Mouse (Mus musculus) kidney, postnatal 25 days (tissue): ENCODE data around the gene Dmpk.

Experiments used
- DNase-seq, 2 experiments: peaks; one replicate each; pipeline ENCODE4 v3.0.0; 2021; ENCODE audit warnings: mixed read lengths in 2 of 2

Dmpk gene

GRCm38 (mm10) chr7:19075723-19076585 is 7.7 kb upstream of the Dmpk start, which contains the start of gene Dmwd:
Gene Dmwd, plus strand, starts transcription at chr7:19076227.
- DNase-seq: peak; percentile 97 to 98

DNA sequence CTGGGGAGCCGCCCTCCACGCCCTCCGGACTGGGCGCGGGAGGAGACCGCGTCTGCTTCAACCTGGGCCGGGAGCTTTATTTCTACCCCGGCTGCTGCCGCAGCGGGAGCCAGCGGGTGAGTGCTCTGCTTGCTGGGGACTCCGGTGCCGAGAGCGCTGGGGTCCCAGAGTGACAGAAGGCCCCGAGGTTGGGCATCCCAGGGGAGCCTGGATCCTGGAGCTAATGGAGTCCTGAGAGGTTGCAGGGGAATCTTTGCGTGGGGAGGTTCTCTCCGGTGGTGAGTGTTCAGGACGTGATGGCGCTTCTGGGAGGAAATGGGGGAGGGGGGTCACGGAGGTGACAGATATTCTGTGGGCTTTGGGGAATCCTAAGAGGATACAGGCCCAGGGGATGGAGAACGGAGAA is 7.1 kb upstream of the Dmpk start:
- DNase-seq: peak in 1 of 2 experiments; percentile 51

GRCm38 (mm10) chr7:19077761-19078160 is 5.9 kb upstream of the Dmpk start:
- peak in 1 of 2 experiments; percentile 47 for DNase-seq

DNA sequence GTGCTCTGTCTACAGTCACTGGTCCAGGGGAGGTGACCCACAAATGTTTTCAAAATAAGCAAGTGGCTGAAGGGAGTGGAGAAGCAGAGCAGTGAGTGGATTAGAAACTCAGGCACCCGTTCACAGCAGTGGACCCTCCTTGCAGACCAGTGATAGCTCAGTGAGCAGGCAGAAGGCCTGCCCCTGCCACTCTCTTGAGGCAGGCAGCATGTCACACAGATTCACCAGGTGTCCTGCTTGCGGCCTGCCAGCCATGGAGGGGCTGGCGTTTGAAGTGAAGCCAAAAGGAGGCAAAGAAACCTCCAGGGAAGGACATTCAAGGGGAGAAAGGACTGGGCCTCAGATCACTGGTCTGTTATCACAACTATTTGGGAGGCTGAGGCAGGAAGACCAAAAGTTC is 4.9 kb upstream of the Dmpk start:
- no peak for DNase-seq

DNA sequence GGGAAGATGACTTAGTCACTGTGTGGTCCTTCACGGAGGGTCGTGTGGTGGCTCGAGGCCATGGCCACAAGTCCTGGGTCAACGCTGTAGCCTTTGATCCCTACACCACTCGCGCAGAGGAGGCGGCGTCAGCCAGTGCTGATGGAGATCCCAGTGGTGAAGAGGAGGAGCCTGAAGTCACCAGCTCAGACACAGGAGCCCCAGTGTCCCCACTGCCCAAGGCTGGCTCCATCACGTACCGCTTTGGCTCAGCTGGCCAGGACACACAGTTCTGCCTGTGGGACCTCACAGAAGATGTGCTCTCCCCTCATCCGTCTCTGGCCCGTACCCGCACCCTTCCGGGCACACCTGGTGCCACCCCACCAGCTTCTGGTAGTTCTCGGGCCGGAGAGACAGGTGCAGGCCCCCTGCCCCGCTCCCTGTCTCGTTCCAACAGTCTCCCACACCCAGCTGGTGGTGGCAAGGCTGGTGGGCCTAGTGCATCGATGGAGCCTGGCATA is 3.1 kb upstream of the Dmpk start:
- DNase-seq: peak in 1 of 2 experiments; percentile 41

- no peak for DNase-seq
Observed at GRCm38 (mm10) chr7:19082171-19082570, 1.5 kb upstream of the Dmpk start.

GRCm38 (mm10) chr7:19083096-19083495 is 553 bp upstream of the Dmpk start:
- DNase-seq: peak; percentile 40 to 57

DNA sequence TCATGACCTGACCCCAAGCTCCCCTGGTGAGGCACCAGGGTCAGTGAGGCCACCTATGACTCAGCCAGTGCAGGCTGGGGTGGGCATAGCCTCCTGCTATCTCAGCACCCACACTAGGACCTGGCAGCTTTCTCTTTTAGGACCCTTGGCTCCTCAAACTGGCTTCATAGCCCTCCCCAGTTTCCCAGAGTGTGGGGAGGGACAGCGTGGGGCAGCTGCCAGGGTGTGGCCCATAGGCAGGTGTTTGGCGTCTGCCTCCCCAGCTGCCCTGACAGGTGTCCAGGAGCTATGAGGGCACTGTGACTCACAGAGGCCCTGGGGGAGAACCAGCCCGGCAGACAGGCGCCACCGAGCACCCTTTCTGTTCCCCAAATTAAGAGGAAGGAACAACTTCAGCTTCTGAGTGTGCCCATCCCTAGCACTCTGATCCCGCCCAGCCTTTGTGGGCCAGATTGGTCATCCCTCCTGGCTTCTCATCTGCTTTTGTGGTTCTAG is 675 bp downstream of the Dmpk start:
- DNase-seq: peak in 1 of 2 experiments; percentile 39

- DNase-seq: peak in 1 of 2 experiments; percentile 36
Observed at GRCm38 (mm10) chr7:19084921-19085473, 1.3 kb downstream of the Dmpk start.

GRCm38 (mm10) chr7:19085495-19085894 is 1.8 kb downstream of the Dmpk start:
- DNase-seq: peak in 1 of 2 experiments; percentile 61

- peak; percentile 71 to 79 for DNase-seq
Observed at GRCm38 (mm10) chr7:19086042-19086441, 2.4 kb downstream of the Dmpk start.

- peak in 1 of 2 experiments; percentile 36 for DNase-seq
Observed at GRCm38 (mm10) chr7:19086760-19087159, 3.1 kb downstream of the Dmpk start.

- peak; percentile 76 to 80 for DNase-seq
Observed at GRCm38 (mm10) chr7:19088813-19089212, 5.2 kb downstream of the Dmpk start.

GRCm38 (mm10) chr7:19091913-19092312 is 8.3 kb downstream of the Dmpk start:
- peak in 1 of 2 experiments; percentile 46 for DNase-seq

DNA sequence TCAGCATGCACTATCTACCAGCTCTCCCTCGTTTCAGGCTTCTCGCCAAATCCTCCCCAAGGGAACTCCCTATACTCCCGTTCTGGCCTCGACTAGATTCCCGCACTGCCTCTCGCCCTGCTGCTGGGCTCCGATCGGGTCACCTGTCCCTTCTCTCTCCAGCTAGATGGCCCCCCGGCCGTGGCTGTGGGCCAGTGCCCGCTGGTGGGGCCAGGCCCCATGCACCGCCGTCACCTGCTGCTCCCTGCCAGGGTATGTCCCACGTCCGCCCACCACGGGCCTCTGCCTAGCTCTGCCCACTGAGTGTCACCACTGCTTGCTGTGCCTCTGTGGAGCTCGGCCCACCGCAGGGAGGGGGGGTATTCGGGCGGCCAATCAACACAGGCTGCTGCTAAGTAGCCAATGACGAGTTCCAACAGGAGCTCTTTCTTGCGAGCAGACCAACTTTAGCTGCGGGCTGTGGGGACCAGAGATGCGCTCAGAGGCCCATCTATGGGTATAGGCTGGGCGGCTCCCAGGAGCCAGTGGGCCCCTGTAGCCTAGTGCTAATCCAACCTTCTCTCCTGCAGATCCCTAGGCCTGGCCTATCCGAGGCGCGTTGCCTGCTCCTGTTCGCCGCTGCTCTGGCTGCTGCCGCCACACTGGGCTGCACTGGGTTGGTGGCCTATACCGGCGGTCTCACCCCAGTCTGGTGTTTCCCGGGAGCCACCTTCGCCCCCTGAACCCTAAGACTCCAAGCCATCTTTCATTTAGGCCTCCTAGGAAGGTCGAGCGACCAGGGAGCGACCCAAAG is 8.9 kb downstream of the Dmpk start:
- DNase-seq: peak; percentile 67 to 87

DNA sequence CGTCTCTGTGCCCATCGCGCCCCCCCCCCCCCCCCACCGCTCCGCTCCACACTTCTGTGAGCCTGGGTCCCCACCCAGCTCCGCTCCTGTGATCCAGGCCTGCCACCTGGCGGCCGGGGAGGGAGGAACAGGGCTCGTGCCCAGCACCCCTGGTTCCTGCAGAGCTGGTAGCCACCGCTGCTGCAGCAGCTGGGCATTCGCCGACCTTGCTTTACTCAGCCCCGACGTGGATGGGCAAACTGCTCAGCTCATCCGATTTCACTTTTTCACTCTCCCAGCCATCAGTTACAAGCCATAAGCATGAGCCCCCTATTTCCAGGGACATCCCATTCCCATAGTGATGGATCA is 9.5 kb downstream of the Dmpk start:
- peak; percentile 90 to 93 for DNase-seq

DNA sequence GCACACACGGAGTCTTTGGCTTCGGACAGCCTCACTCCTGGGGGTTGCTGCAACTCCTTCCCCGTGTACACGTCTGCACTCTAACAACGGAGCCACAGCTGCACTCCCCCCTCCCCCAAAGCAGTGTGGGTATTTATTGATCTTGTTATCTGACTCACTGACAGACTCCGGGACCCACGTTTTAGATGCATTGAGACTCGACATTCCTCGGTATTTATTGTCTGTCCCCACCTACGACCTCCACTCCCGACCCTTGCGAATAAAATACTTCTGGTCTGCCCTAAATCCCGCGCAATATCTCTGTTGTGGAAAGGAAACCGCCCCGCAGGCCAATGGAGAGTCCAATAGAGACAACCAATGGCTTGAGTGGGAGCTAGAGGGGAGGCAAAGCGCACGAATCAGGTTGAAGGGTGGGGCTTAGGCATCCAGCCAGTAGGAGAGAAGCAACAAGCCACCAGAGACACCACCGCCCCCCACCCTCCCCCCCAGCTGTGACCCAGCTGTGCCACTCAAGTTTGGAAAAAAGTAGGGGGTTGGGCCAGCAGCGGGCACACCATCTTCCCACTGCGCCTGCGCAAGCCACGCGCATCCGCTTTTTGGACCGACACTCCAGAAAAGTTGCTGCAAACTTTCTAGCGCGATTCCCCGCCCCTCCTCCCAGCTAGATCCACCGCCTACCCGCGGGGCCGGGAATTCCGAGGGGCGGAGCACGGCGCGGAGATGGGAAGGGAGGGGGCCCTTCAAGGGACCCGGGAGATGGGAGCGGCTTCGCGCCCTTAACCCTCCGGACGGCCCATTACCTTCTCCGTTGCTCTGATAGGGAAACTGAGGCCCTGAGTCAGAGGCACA is 10.1 kb downstream of the Dmpk start:
- peak; percentile 98 to 99 for DNase-seq

GRCm38 (mm10) chr7:19094471-19094825 is 10.8 kb downstream of the Dmpk start, which contains the start of gene Six5:
Gene Six5, plus strand, starts transcription at chr7:19094594.
- DNase-seq: peak; percentile 56 to 79

GRCm38 (mm10) chr7:19094826-19095750 is 11.4 kb downstream of the Dmpk start:
- DNase-seq: peak; percentile 63 to 77

GRCm38 (mm10) chr7:19095751-19096110 is 12.1 kb downstream of the Dmpk start:
- peak; percentile 67 to 90 for DNase-seq
